Mouse (Mus musculus): ENCODE results near the gene Naa25. TPM values are rescaled to one million over a fixed set of nuclear protein-coding genes. Genes with fewer than 3 reads are reported as not detected.

Naa25 gene
- total RNA-seq, 1 experiment: 92.3 TPM

- H3K9ac ChIP-seq (ENCODE audit: insufficient read depth, low read depth, low read length, poor library complexity, severe bottlenecking): no peak overlapping the region
- no peak for TF ChIP-seq CHD2 (IDR thresholded peaks at IDR 0.05; ENCODE audit: low read depth, low read length)
- no peak for TF ChIP-seq ZNF384 (IDR thresholded peaks at IDR 0.05; ENCODE audit: low read depth, low read length)
- no peak for TF ChIP-seq HCFC1 (IDR thresholded peaks at IDR 0.05; ENCODE audit: borderline replicate concordance, insufficient read depth, low read length)
- no peak for TF ChIP-seq MAFK (IDR thresholded peaks at IDR 0.05; ENCODE audit: insufficient read depth, low read depth, low read length)
- no peak for TF ChIP-seq ZC3H11A (IDR thresholded peaks at IDR 0.05; ENCODE audit: borderline replicate concordance, low read depth, low read length)
- peaks cover 67% of the 10 kb centered on the region for H3K36me3 ChIP-seq (ENCODE audit: control insufficient read depth, insufficient read depth, low read length, poor library complexity, severe bottlenecking)
- H3K4me3 ChIP-seq (ENCODE audit: insufficient read depth in 1 of 2, low read depth in 1 of 2, low read length in 2 of 2, poor library complexity in 1 of 2, severe bottlenecking in 1 of 2): no peak overlapping the region
- no peaks in the 10 kb centered on the region for H3K9me3 ChIP-seq (ENCODE audit: control insufficient read depth, insufficient read depth, low read depth, low read length)
- peaks cover 0 to 3% of the 10 kb centered on the region in 2 experiments; a peak in 1 of 4 replicates for H3K4me1 ChIP-seq (ENCODE audit: control insufficient read depth in 2 of 2, insufficient read depth in 2 of 2, low read length in 2 of 2, poor library complexity in 1 of 2)
- H3K27ac ChIP-seq (ENCODE audit: insufficient read depth, low read depth, low read length, poor library complexity, severe bottlenecking): peak overlapping the region; percentile 38
- in situ Hi-C loops (cut with MboI; ENCODE audit: low sequenced_read_pairs in 2 of 2, unreplicated experiment in 2 of 2): no loop called here
- DNase-seq (ENCODE audit: low read depth, low spot score): no peak
Measured at GRCm38 (mm10) chr5:121438756-121439155, 41.0 kb downstream of the Naa25 start.

- no peaks in the 10 kb centered on the region for H3K9me3 ChIP-seq (ENCODE audit: control insufficient read depth, insufficient read depth, low read depth, low read length)
- no peak overlapping the region for H3K4me3 ChIP-seq (ENCODE audit: insufficient read depth in 1 of 2, low read depth in 1 of 2, low read length in 2 of 2, poor library complexity in 1 of 2, severe bottlenecking in 1 of 2)
- no peaks in the 10 kb centered on the region for H3K4me1 ChIP-seq (ENCODE audit: control insufficient read depth in 2 of 2, insufficient read depth in 2 of 2, low read length in 2 of 2, poor library complexity in 1 of 2)
- peaks cover 65% of the 10 kb centered on the region for H3K36me3 ChIP-seq (ENCODE audit: control insufficient read depth, insufficient read depth, low read length, poor library complexity, severe bottlenecking)
- H3K27ac ChIP-seq (ENCODE audit: insufficient read depth, low read depth, low read length, poor library complexity, severe bottlenecking): no peak overlapping the region
- TF ChIP-seq ZNF384 (IDR thresholded peaks at IDR 0.05; ENCODE audit: low read depth, low read length) (peak; percentile 56; the same call in 1 of the 2 replicates), MAFK (IDR thresholded peaks at IDR 0.05; ENCODE audit: insufficient read depth, low read depth, low read length) (no peak), ZC3H11A (IDR thresholded peaks at IDR 0.05; ENCODE audit: borderline replicate concordance, low read depth, low read length) (no peak)
- no peak overlapping the region for H3K9ac ChIP-seq (ENCODE audit: insufficient read depth, low read depth, low read length, poor library complexity, severe bottlenecking)
- in situ Hi-C loops (cut with MboI; ENCODE audit: low sequenced_read_pairs in 2 of 2, unreplicated experiment in 2 of 2): no loop called here
- DNase-seq (ENCODE audit: low read depth, low spot score): peak; percentile 66
Measured at GRCm38 (mm10) chr5:121443548-121443947, 45.8 kb downstream of the Naa25 start.

- no peak overlapping the region for H3K27ac ChIP-seq (ENCODE audit: insufficient read depth, low read depth, low read length, poor library complexity, severe bottlenecking)
- no peaks in the 10 kb centered on the region for H3K9me3 ChIP-seq (ENCODE audit: control insufficient read depth, insufficient read depth, low read depth, low read length)
- in situ Hi-C loops (cut with MboI; ENCODE audit: low sequenced_read_pairs in 2 of 2, unreplicated experiment in 2 of 2): no loop called here
- H3K9ac ChIP-seq (ENCODE audit: insufficient read depth, low read depth, low read length, poor library complexity, severe bottlenecking): no peak overlapping the region
- TF ChIP-seq CHD2 (IDR thresholded peaks at IDR 0.05; ENCODE audit: low read depth, low read length) (no peak), ZNF384 (IDR thresholded peaks at IDR 0.05; ENCODE audit: low read depth, low read length) (no peak), HCFC1 (IDR thresholded peaks at IDR 0.05; ENCODE audit: borderline replicate concordance, insufficient read depth, low read length) (no peak), ZC3H11A (IDR thresholded peaks at IDR 0.05; ENCODE audit: borderline replicate concordance, low read depth, low read length) (no peak), MAFK (IDR thresholded peaks at IDR 0.05; ENCODE audit: insufficient read depth, low read depth, low read length) (no peak)
- no peak for DNase-seq (ENCODE audit: low read depth, low spot score)
- H3K36me3 ChIP-seq (ENCODE audit: control insufficient read depth, insufficient read depth, low read length, poor library complexity, severe bottlenecking): peaks cover 63% of the 10 kb centered on the region
- H3K4me1 ChIP-seq (ENCODE audit: control insufficient read depth in 2 of 2, insufficient read depth in 2 of 2, low read length in 2 of 2, poor library complexity in 1 of 2): 0 out of 4 replicates have a peak, but pooled peaks cover 0 to 2% of the 10 kb centered on the region in 2 experiments
- H3K4me3 ChIP-seq (ENCODE audit: insufficient read depth in 1 of 2, low read depth in 1 of 2, low read length in 2 of 2, poor library complexity in 1 of 2, severe bottlenecking in 1 of 2): no peak overlapping the region
Measured at GRCm38 (mm10) chr5:121444870-121445269, 47.1 kb downstream of the Naa25 start.

- H3K9ac ChIP-seq (ENCODE audit: insufficient read depth, low read depth, low read length, poor library complexity, severe bottlenecking): no peak overlapping the region
- DNase-seq (ENCODE audit: low read depth, low spot score): peak; percentile 59
- H3K4me1 ChIP-seq (ENCODE audit: control insufficient read depth in 2 of 2, insufficient read depth in 2 of 2, low read length in 2 of 2, poor library complexity in 1 of 2): peaks cover 2 to 4% of the 10 kb centered on the region in 2 experiments; a peak in 1 of 4 replicates
- no peaks in the 10 kb centered on the region for H3K9me3 ChIP-seq (ENCODE audit: control insufficient read depth, insufficient read depth, low read depth, low read length)
- H3K27ac ChIP-seq (ENCODE audit: insufficient read depth, low read depth, low read length, poor library complexity, severe bottlenecking): no peak overlapping the region
- no peak overlapping the region for H3K4me3 ChIP-seq (ENCODE audit: insufficient read depth in 1 of 2, low read depth in 1 of 2, low read length in 2 of 2, poor library complexity in 1 of 2, severe bottlenecking in 1 of 2)
- peaks cover 46% of the 10 kb centered on the region for H3K36me3 ChIP-seq (ENCODE audit: control insufficient read depth, insufficient read depth, low read length, poor library complexity, severe bottlenecking)
- in situ Hi-C loops (cut with MboI; ENCODE audit: low sequenced_read_pairs in 2 of 2, unreplicated experiment in 2 of 2): no loop called here
- TF ChIP-seq HCFC1 (IDR thresholded peaks at IDR 0.05; ENCODE audit: borderline replicate concordance, insufficient read depth, low read length) (no peak), ZNF384 (IDR thresholded peaks at IDR 0.05; ENCODE audit: low read depth, low read length) (no peak)
Measured at GRCm38 (mm10) chr5:121448450-121448849, 50.7 kb downstream of the Naa25 start.

GRCm38 (mm10) chr5:121449976-121450375 lies 52.2 kb downstream of the Naa25 start:
- in situ Hi-C loops (cut with MboI; ENCODE audit: low sequenced_read_pairs in 2 of 2, unreplicated experiment in 2 of 2): no loop called here
- no peak overlapping the region for H3K4me3 ChIP-seq (ENCODE audit: insufficient read depth in 1 of 2, low read depth in 1 of 2, low read length in 2 of 2, poor library complexity in 1 of 2, severe bottlenecking in 1 of 2)
- no peak overlapping the region for H3K9ac ChIP-seq (ENCODE audit: insufficient read depth, low read depth, low read length, poor library complexity, severe bottlenecking)
- peak; percentile 81 for DNase-seq (ENCODE audit: low read depth, low spot score)
- no peaks in the 10 kb centered on the region for H3K9me3 ChIP-seq (ENCODE audit: control insufficient read depth, insufficient read depth, low read depth, low read length)
- TF ChIP-seq HCFC1 (IDR thresholded peaks at IDR 0.05; ENCODE audit: borderline replicate concordance, insufficient read depth, low read length) (no peak), MAFK (IDR thresholded peaks at IDR 0.05; ENCODE audit: insufficient read depth, low read depth, low read length) (no peak), CHD2 (IDR thresholded peaks at IDR 0.05; ENCODE audit: low read depth, low read length) (no peak)
- H3K4me1 ChIP-seq (ENCODE audit: control insufficient read depth in 2 of 2, insufficient read depth in 2 of 2, low read length in 2 of 2, poor library complexity in 1 of 2): peaks cover 7 to 12% of the 10 kb centered on the region in 2 experiments; a peak in 2 of 4 replicates
- peaks cover 35% of the 10 kb centered on the region for H3K36me3 ChIP-seq (ENCODE audit: control insufficient read depth, insufficient read depth, low read length, poor library complexity, severe bottlenecking)
- H3K27ac ChIP-seq (ENCODE audit: insufficient read depth, low read depth, low read length, poor library complexity, severe bottlenecking): no peak overlapping the region
